Mouse (Mus musculus) adrenal gland, adult 8-10 months (tissue): ENCODE data around the gene H2-Ob. TPM values are rescaled to one million over a fixed set of nuclear protein-coding genes. Genes with fewer than 3 reads are reported as not detected.

Source experiments
- DNase-seq: peaks from one replicate; pipeline ENCODE4 v3.0.0; 2022
- total RNA-seq, 4 experiments: library from RNA; stranded (reverse); gene quantifications; 2 replicates each; pipeline ENCODE4 v1.2.4; 2022

Gene H2-Ob
- total RNA-seq, 4 experiments from 2014 or later, result 1.3 to 1.8 (median 1.5) TPM

DNA sequence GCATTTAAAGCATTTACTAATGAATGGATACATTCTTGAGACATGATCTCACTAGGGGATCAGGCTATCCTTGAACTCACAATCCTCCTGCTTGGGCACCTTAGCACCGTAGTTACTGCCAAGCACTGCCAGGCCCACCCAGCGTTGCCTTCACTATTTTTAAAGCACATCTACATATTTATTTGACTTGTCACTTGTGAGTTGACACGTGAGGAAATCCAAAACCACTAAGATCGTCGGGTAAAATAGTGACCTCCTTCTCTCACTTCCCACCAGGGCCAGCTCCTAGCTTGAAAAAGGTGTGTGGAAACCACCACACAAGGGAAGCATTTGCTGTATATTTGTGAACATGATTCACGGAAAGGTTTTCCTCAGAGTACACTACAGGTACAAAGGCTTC is 48.3 kb downstream of the H2-Ob start:
- no peak for DNase-seq

- peak; percentile 86 for DNase-seq
Measured at GRCm38 (mm10) chr17:34287648-34288047, 48.9 kb downstream of the H2-Ob start, which contains the start of gene H2-Aa. TSS of gene H2-Aa (minus strand) at chr17:34287823.

DNA sequence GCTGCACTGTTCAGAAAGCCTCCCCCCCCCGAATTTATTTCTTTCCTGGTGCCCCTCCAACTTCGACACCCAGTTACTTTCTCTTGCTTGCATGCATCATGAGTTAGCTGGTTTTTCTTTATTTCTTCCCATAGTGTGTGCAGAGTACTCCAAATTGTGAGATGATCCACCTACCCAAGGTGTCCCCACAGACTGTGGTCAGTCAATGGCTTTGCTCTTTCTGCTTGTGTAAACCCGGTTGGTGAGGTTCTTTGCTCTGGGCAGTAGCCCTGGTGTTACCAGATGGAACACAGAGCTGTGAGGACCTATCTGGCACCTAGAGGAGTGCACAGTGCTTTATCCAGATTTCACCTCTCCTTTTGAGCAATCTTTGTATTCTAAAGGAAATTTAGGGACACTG is 49.4 kb downstream of the H2-Ob start:
- DNase-seq, result no peak

DNA sequence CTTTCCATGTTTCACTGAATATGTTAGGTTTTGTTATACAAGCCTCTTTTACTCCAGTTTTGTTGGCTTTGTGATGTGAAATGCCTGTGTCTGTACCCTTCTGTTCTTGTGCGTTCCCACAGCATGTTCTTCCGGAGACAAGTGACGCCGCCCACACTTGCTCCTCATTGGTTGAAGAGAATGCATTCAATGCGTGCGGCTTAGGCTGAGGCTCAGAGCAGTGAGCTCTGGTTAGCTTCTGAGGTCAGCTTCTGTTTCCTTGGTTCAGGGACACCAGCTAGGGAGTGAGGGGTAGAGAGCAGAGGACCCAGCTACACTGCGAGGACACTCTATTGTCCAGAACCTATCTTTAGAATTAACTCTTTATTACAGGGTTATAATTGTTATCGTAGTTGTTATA is 52.9 kb downstream of the H2-Ob start:
- peak; percentile 69 for DNase-seq

- DNase-seq, result no peak
Measured at GRCm38 (mm10) chr17:34292570-34292969, 53.9 kb downstream of the H2-Ob start.

GRCm38 (mm10) chr17:34293533-34293932 is 54.8 kb downstream of the H2-Ob start:
- DNase-seq, result no peak

DNA sequence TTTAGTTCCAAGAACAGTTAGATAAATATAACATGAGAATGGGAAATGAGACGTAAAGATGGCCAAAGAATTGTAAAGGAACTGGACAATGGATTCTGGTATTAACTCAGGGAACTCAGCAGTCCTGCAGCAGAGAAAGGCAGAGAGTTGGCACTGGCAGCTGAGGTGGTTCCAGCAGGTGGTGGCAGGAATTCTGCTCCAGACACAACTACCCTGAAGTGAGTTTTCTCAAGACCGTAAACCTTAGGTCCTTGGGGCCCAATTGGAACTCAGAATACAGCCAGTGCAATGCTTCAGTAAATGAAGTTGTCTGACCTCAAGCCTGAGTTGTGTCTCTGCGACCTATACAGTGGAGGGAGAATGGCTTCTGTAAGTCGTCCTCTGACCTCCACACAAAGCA is 55.5 kb downstream of the H2-Ob start:
- DNase-seq, result no peak

GRCm38 (mm10) chr17:34295307-34295706 is 56.6 kb downstream of the H2-Ob start:
- no peak for DNase-seq

DNA sequence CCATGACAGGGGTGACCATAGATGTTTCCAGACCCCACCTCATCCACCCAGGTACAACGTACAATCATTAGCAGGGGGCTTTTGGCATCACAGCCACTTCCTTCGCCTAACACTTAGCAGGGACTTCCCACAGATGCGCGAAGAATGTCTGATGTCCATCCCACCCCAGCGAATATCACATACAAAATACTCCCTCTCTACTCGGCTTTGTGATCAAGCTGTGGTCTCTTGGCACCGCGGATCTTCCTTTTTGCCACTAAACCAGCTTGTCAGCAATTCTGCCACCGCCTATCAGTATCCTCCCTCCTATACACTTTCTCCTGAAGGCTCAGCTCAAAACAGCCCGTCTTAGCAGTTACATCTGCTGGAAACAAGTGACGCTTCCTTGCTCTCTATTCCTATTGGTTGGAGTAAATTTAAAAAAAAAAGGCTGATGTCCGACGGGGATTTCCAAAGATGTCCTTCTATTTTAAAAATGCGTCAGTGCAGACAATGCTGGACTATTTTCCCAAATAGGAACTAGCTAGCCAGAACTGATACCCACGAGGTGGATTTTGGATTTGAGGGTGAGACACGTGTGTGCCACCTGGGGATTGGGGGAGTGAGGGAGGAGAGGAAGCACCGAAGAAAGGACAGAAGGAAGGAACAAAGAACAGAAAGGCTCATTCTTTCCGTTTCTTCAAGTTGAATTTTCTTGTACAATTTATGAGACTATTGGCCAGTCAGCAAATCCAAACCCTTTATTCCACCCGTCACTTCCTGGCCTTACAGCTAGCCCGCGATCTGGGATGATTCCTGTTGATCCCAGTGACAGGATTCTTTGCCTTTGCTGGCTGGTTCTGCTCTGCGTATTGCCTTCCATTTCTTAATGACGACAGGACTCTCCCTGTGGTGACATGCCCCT is 57.4 kb downstream of the H2-Ob start:
- peak; percentile 22 for DNase-seq

GRCm38 (mm10) chr17:34299356-34299755 is 60.7 kb downstream of the H2-Ob start:
- no peak for DNase-seq

DNA sequence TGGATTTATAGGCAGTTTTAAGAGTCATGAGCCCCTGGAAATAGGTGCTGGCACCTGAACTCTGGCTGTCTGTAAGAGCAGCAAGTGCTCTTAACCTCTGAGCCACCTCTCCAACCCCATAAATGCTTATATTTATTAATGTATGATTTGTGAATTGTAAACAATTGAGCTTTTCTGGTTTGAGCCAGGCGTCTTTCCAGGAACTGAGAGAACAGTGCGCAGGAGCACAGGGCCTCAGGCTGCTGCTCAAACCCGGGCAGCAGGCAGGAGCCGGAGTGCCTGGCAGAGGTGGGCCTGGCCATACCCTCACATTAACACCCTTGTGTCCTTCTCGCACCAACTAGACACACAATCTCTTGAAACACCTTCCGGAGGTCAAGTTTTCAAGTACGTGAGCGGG is 61.4 kb downstream of the H2-Ob start:
- no peak for DNase-seq

DNA sequence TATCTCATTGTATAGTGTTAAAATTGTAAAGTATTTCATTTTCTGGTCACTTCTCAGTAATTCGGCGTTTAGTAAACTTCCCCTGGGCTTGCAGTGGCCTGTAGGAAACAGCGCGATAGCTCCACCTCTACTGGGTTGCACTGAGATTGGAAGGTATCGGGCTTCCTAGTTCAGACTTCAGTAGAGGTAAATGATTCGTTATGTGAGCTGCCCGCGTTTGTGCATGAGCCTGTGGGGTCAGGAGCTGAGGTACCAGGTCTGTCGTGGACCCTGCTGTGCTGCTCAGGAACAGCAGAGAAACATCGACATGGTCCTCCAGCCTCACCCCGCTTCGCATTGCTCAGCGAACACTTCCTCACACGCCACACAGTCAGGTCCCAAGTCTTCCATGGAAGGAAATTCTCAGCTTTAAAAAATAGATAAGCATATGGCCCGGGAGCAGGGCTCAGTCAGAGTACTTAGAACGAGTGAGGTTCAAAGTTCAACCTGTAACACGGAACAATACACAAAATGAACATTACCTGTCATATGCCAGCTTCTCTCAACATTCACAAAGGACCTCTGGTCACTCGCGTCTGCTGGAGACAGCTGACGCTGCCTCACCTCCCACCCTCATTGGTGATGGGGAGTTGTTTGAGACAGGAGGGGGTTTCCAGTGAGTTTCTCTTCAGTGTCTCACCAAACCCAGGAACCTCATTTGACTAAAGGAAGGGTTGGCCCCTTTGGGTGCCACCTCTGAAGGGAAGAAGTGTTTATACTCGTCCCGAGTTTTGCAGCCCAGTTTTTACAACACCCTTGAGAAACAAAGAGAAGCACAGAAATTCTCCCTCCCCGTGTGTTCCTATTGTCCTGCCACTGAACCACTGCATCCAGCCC is 62.2 kb downstream of the H2-Ob start:
- no peak for DNase-seq

GRCm38 (mm10) chr17:34301670-34302190 is 63.0 kb downstream of the H2-Ob start:
- no peak for DNase-seq

GRCm38 (mm10) chr17:34303789-34304188 is 65.1 kb downstream of the H2-Ob start:
- DNase-seq, result no peak

Other genes starting within 250 kb of the H2-Ob start
- gene H2-K1, start 238.6 kb upstream of the H2-Ob start, total RNA-seq, result 100 to 1,000 TPM; 493 to 638 (median 583) TPM
- 10 to 100 TPM; 42.7 to 84.4 (median 60.7) TPM for gene Ring1, start 214.2 kb upstream of the H2-Ob start, total RNA-seq
- 100 to 1,000 TPM; 249 to 289 (median 271) TPM for gene H2-Ke6, start 210.8 kb upstream of the H2-Ob start, total RNA-seq
- 100 to 1,000 TPM; 176 to 248 (median 200) TPM for gene Slc39a7, start 207.2 kb upstream of the H2-Ob start, total RNA-seq
- gene Rxrb, start 207.1 kb upstream of the H2-Ob start, total RNA-seq, result 10 to 100 TPM; 54.8 to 70.9 (median 62.7) TPM
- gene Col11a2, start 199.5 kb upstream of the H2-Ob start, total RNA-seq, result 1 to 10 TPM in 3 of 4 experiments, under 1 TPM in 1; 0.55 to 1.7 (median 1.4) TPM
- gene H2-Oa, start 146.6 kb upstream of the H2-Ob start, total RNA-seq, result 1 to 10 TPM in 1 of 4 experiments, under 1 TPM in 3; 0.24 to 1.1 (median 0.64) TPM
- gene H2-DMa, start 119.4 kb upstream of the H2-Ob start, total RNA-seq, result 10 to 100 TPM; 12.2 to 24.6 (median 21.1) TPM
- gene Brd2, start 116.3 kb upstream of the H2-Ob start, total RNA-seq, result 100 to 1,000 TPM; 185 to 240 (median 215) TPM
- gene H2-DMb2, start 95.6 kb upstream of the H2-Ob start, total RNA-seq, result 1 to 10 TPM; 2.0 to 4.5 (median 4.0) TPM
- 10 to 100 TPM in 2 of 4 experiments, 1 to 10 TPM in 2; 5.2 to 11.5 (median 10.5) TPM for gene H2-DMb1, start 85.8 kb upstream of the H2-Ob start, total RNA-seq
- gene Tap1, start 51.4 kb upstream of the H2-Ob start, total RNA-seq, result 10 to 100 TPM; 19.5 to 22.2 (median 21.3) TPM
- gene Psmb9, start 51.1 kb upstream of the H2-Ob start, total RNA-seq, result 10 to 100 TPM; 16.7 to 30.6 (median 25.5) TPM
- 10 to 100 TPM; 30.4 to 41.2 (median 36.4) TPM for gene Psmb8, start 41.2 kb upstream of the H2-Ob start, total RNA-seq
- 10 to 100 TPM; 53.9 to 71.1 (median 67.2) TPM for gene Tap2, start 35.4 kb upstream of the H2-Ob start, total RNA-seq
- gene H2-Ab1, start 18.8 kb downstream of the H2-Ob start, total RNA-seq, result 100 to 1,000 TPM in 3 of 4 experiments, 10 to 100 TPM in 1; 62.4 to 146 (median 115) TPM
- gene H2-Aa, start 48.9 kb downstream of the H2-Ob start, total RNA-seq, result 100 to 1,000 TPM in 3 of 4 experiments, 10 to 100 TPM in 1; 77.6 to 181 (median 140) TPM
- gene H2-Eb1, start 67.0 kb downstream of the H2-Ob start, total RNA-seq, result 100 to 1,000 TPM in 3 of 4 experiments, 10 to 100 TPM in 1; 83.6 to 191 (median 159) TPM
- not detected for gene H2-Eb2, start 86.8 kb downstream of the H2-Ob start, total RNA-seq
- under 1 TPM; 0.40 to 0.90 (median 0.57) TPM for gene Btnl2, start 115.9 kb downstream of the H2-Ob start, total RNA-seq
- gene Btnl1, start 138.2 kb downstream of the H2-Ob start, total RNA-seq, result not detected
- 1 to 10 TPM; 1.7 to 8.6 (median 5.6) TPM for gene BC051142, start 159.9 kb downstream of the H2-Ob start, total RNA-seq
- not detected for gene Btnl4, start 238.4 kb downstream of the H2-Ob start, total RNA-seq